Mouse (Mus musculus) kidney, adult 2 months (tissue): ENCODE results near the gene Mrpl42. TPM values are rescaled to one million over a fixed set of nuclear protein-coding genes. Genes with fewer than 3 reads are reported as not detected.

Experiments used
- DNase-seq: peaks from one replicate; pipeline ENCODE4 v3.0.0; 2021
- H3K27ac ChIP-seq: fragments of 200-500 bp; 2 replicates; pipeline ENCODE4 v1.5.1; 2012; ENCODE audit warnings: low read depth, low read length, control low read depth, inconsistent platforms; ENCODE audit not compliant: insufficient read depth
- H3K27me3 ChIP-seq: fragments of 200-500 bp; replicated peaks from 2 replicates; pipeline ENCODE4 v1.6.1; 2012; ENCODE audit warnings: mild to moderate bottlenecking, moderate library complexity, low read length, inconsistent platforms; ENCODE audit not compliant: control insufficient read depth, insufficient read depth
- H3K36me3 ChIP-seq: fragments of 200-500 bp; 2 replicates; pipeline ENCODE4 v1.6.1; 2012; ENCODE audit warnings: mild to moderate bottlenecking, moderate library complexity, low read length, inconsistent platforms; ENCODE audit not compliant: control insufficient read depth, insufficient read depth
- H3K4me1 ChIP-seq: fragments of 200-500 bp; 2 replicates; pipeline ENCODE4 v1.6.1; 2011; ENCODE audit warnings: low read length; ENCODE audit not compliant: control insufficient read depth, insufficient read depth
- H3K4me3 ChIP-seq: fragments of 200-500 bp; 2 replicates; pipeline ENCODE4 v1.5.1; 2011; ENCODE audit warnings: mild to moderate bottlenecking, low read depth, low read length, control low read depth; ENCODE audit not compliant: insufficient read depth
- CTCF ChIP-seq: fragments of 200-500 bp; conservative IDR thresholded peaks from 2 replicates; pipeline ENCODE4 v1.5.1; 2011; ENCODE audit warnings: low read depth, mild to moderate bottlenecking, control low read depth, low read length, moderate library complexity, mixed read lengths; ENCODE audit not compliant: insufficient read depth, insufficient read length
- POLR2A ChIP-seq: fragments of 200-500 bp; IDR thresholded peaks from one replicate; pipeline ENCODE4 v1.6.1; 2011; ENCODE audit warnings: low read depth, low read length, control low read depth
- WGBS: fragments of 180-500 bp; shearing (Covaris S2); methylation state at CpG from one replicate; pipeline ENCODE4 v1.1.7; 2018; 5-methylcytosine and 5-hydroxymethylcytosine counted together
- polyA plus RNA-seq: library from polyadenylated mRNA; depleted of rRNA; stranded (reverse); fragments of >200 nt; gene quantifications from 2 replicates; pipeline ENCODE4 v1.2.3, GENCODE M21; 2012; rRNA removed

The Mrpl42 gene
- polyA plus RNA-seq, 1 experiment, result 322 TPM

GRCm38 (mm10) chr10:95445104-95446056 is 56.4 kb downstream of the Mrpl42 start:
- DNase-seq, result peak; percentile 48
- 68% methylated on average over 18 of the region's 18 CpGs for WGBS
- H3K4me3 ChIP-seq, result no peak overlapping the region
- H3K4me1 ChIP-seq, result no peaks in the 10 kb centered on the region
- no peak overlapping the region for H3K27ac ChIP-seq
- TF ChIP-seq POLR2A (no peak), CTCF (no peak)
- H3K27me3 ChIP-seq, result no peaks in the 10 kb centered on the region
- no peaks in the 10 kb centered on the region for H3K36me3 ChIP-seq

GRCm38 (mm10) chr10:95442334-95442733 is 59.4 kb downstream of the Mrpl42 start:
- 75% methylated on average over 4 of the region's 4 CpGs for WGBS
- Histone ChIP-seq H3K4me1 (no peaks in the 10 kb centered on the region), H3K36me3 (no peaks in the 10 kb centered on the region), H3K4me3 (no peak overlapping the region), H3K27ac (no peak overlapping the region), H3K27me3 (no peaks in the 10 kb centered on the region)
- no peak for DNase-seq
- TF ChIP-seq POLR2A (no peak), CTCF (no peak)

- 55% methylated on average over 2 of the region's 2 CpGs for WGBS
Measured at GRCm38 (mm10) chr10:95440566-95440965, 61.2 kb downstream of the Mrpl42 start.

GRCm38 (mm10) chr10:95439718-95440339 is 61.9 kb downstream of the Mrpl42 start:
- WGBS, result 79% methylated on average over 10 of the region's 10 CpGs
- no peak for DNase-seq
- no peak overlapping the region for H3K27ac ChIP-seq
- no peak overlapping the region for H3K4me3 ChIP-seq
- H3K36me3 ChIP-seq, result no peaks in the 10 kb centered on the region
- no peak for TF ChIP-seq CTCF
- no peak for TF ChIP-seq POLR2A
- no peaks in the 10 kb centered on the region for H3K27me3 ChIP-seq
- H3K4me1 ChIP-seq, result no peaks in the 10 kb centered on the region

More at GRCm38 (mm10) chr10:95440566-95440965, 61.2 kb downstream of the Mrpl42 start:
- DNase-seq, result peak; percentile 31
- Histone ChIP-seq H3K27me3 (no peaks in the 10 kb centered on the region), H3K36me3 (no peaks in the 10 kb centered on the region), H3K27ac (no peak overlapping the region), H3K4me1 (no peaks in the 10 kb centered on the region), H3K4me3 (no peak overlapping the region)
- TF ChIP-seq CTCF (peak; percentile 55), POLR2A (no peak)

GRCm38 (mm10) chr10:95438941-95439340 is 62.8 kb downstream of the Mrpl42 start:
- TF ChIP-seq POLR2A (no peak), CTCF (no peak)
- Histone ChIP-seq H3K27me3 (no peaks in the 10 kb centered on the region), H3K36me3 (no peaks in the 10 kb centered on the region), H3K4me1 (no peaks in the 10 kb centered on the region), H3K27ac (no peak overlapping the region), H3K4me3 (no peak overlapping the region)
- DNase-seq, result no peak
- WGBS, result 67% methylated on average over 11 of the region's 11 CpGs

Other genes starting within 250 kb of the Mrpl42 start
- gene Cradd, start 177.8 kb downstream of the Mrpl42 start, polyA plus RNA-seq, result 20.0 and 22.5 TPM in 2 replicates
- 24.5 and 42.9 TPM in 2 replicates for gene Socs2, start 84.8 kb downstream of the Mrpl42 start, polyA plus RNA-seq
- gene Ube2n, start 13.2 kb upstream of the Mrpl42 start, polyA plus RNA-seq, result 41.7 and 53.2 TPM in 2 replicates
- 88.6 and 92.7 TPM in 2 replicates for gene Nudt4, start 62.2 kb upstream of the Mrpl42 start, polyA plus RNA-seq
- not detected in 2 replicates for gene Anapc15-ps, start 171.5 kb upstream of the Mrpl42 start, polyA plus RNA-seq